Mouse (Mus musculus): Measurements from ENCODE around the gene Ksr2. TPM values are rescaled to one million over a fixed set of nuclear protein-coding genes. Genes with fewer than 3 reads are reported as not detected.
A peak's percentile ranks its signal among the peaks of the same experiment; 100 is the strongest.

The Ksr2 gene
- total and polyA plus RNA-seq, 3 experiments: not detected

GRCm38 (mm10) chr5:117408216-117408615, 5.6 kb upstream of the Ksr2 start:
- H3K27me3 ChIP-seq (ENCODE audit: control insufficient read depth in 1 of 2, insufficient read depth in 2 of 2, low read length in 2 of 2): no peaks in the 10 kb centered on the region; a peak in 1 of 4 replicates
- no peaks in the 10 kb centered on the region for H3K79me2 ChIP-seq (ENCODE audit: control insufficient read depth, insufficient read depth, low read length, poor library complexity)
- no peak overlapping the region for H3K27ac ChIP-seq (ENCODE audit: control insufficient read depth, low read depth, low read length)
- H3K9me3 ChIP-seq (replicated peaks; ENCODE audit: insufficient read depth, low read length): no peaks in the 10 kb centered on the region
- peak; percentile 67 for DNase-seq (ENCODE audit: low read depth, low spot score)
- no peak overlapping the region for H3K9ac ChIP-seq (ENCODE audit: control insufficient read depth, low read depth, low read length, poor library complexity, severe bottlenecking)
- TF ChIP-seq SMC3 (IDR thresholded peaks at IDR 0.05; ENCODE audit: low read depth, low read length): peak; percentile 82
- no peak for TF ChIP-seq SIN3A (IDR thresholded peaks at IDR 0.05; ENCODE audit: low read length)
- peak; percentile 62 to 91 (median 63) for TF ChIP-seq CTCF (IDR thresholded peaks at IDR 0.05 in 2 of 3, conservative IDR thresholded peaks at IDR 0.05 in 1 of 3; ENCODE audit: control insufficient read depth in 1 of 3, insufficient read depth in 1 of 3, low read depth in 2 of 3, low read length in 3 of 3, poor library complexity in 1 of 3, severe bottlenecking in 1 of 3)
- TF ChIP-seq EP300 (IDR thresholded peaks at IDR 0.05; ENCODE audit: low read depth in 1 of 2, low read length in 2 of 2): no peak
- peak; percentile 90 for TF ChIP-seq ZC3H11A (IDR thresholded peaks at IDR 0.05; ENCODE audit: low read depth, low read length)
- TF ChIP-seq MAZ (IDR thresholded peaks at IDR 0.05; ENCODE audit: low read depth, low read length): peak; percentile 66; the same call in 1 of the 2 replicates
- no peak for TF ChIP-seq ZMIZ1 (IDR thresholded peaks at IDR 0.05; ENCODE audit: low read depth, low read length)
- TF ChIP-seq RAD21 (IDR thresholded peaks at IDR 0.05; ENCODE audit: low read depth, low read length): peak; percentile 92
- no peak for TF ChIP-seq POLR2AphosphoS2 (IDR thresholded peaks at IDR 0.05; ENCODE audit: low read length)
- H3K36me3 ChIP-seq (ENCODE audit: control insufficient read depth in 1 of 2, insufficient read depth in 2 of 2, low read length in 2 of 2): peaks cover 0 to 2% of the 10 kb centered on the region in 2 experiments; a peak in 1 of 4 replicates
- H3K4me1 ChIP-seq (ENCODE audit: control insufficient read depth in 1 of 2, insufficient read depth in 2 of 2, low read length in 2 of 2): no peaks in the 10 kb centered on the region; a peak in 1 of 4 replicates
- no peak overlapping the region for H3K4me3 ChIP-seq (ENCODE audit: control insufficient read depth in 1 of 2, insufficient read depth in 1 of 2, low read depth in 2 of 2, low read length in 2 of 2)

GRCm38 (mm10) chr5:117409369-117409768, 4.4 kb upstream of the Ksr2 start:
- H3K36me3 ChIP-seq (ENCODE audit: control insufficient read depth in 1 of 2, insufficient read depth in 2 of 2, low read length in 2 of 2): peaks cover 0 to 2% of the 10 kb centered on the region in 2 experiments; a peak in 1 of 4 replicates
- H3K9ac ChIP-seq (ENCODE audit: control insufficient read depth, low read depth, low read length, poor library complexity, severe bottlenecking): no peak overlapping the region
- H3K79me2 ChIP-seq (ENCODE audit: control insufficient read depth, insufficient read depth, low read length, poor library complexity): no peaks in the 10 kb centered on the region
- H3K27me3 ChIP-seq (ENCODE audit: control insufficient read depth in 1 of 2, insufficient read depth in 2 of 2, low read length in 2 of 2): no peaks in the 10 kb centered on the region; a peak in 1 of 4 replicates
- no peaks in the 10 kb centered on the region; a peak in 1 of 4 replicates for H3K4me1 ChIP-seq (ENCODE audit: control insufficient read depth in 1 of 2, insufficient read depth in 2 of 2, low read length in 2 of 2)
- TF ChIP-seq HCFC1 (IDR thresholded peaks at IDR 0.05; ENCODE audit: low read depth, low read length) (no peak), EP300 (IDR thresholded peaks at IDR 0.05; ENCODE audit: low read depth in 1 of 2, low read length in 2 of 2) (no peak), NRF1 (IDR thresholded peaks at IDR 0.05; ENCODE audit: insufficient read depth, low read depth, low read length, poor library complexity, severe bottlenecking) (no peak), KAT2A (conservative IDR thresholded peaks at IDR 0.05; ENCODE audit: low read depth, low read length) (no peak), JUND (IDR thresholded peaks at IDR 0.05; ENCODE audit: low read depth, low read length) (no peak), SIN3A (IDR thresholded peaks at IDR 0.05; ENCODE audit: low read length) (no peak), ZC3H11A (IDR thresholded peaks at IDR 0.05; ENCODE audit: low read depth, low read length) (no peak), ZNF384 (IDR thresholded peaks at IDR 0.05; ENCODE audit: low read depth, low read length) (no peak), E2F4 (IDR thresholded peaks at IDR 0.05; ENCODE audit: borderline replicate concordance, low read depth, low read length) (no peak), CHD1 (IDR thresholded peaks at IDR 0.05; ENCODE audit: low read depth, low read length) (no peak)
- H3K4me3 ChIP-seq (ENCODE audit: control insufficient read depth in 1 of 2, insufficient read depth in 1 of 2, low read depth in 2 of 2, low read length in 2 of 2): no peak overlapping the region
- no peak for DNase-seq (ENCODE audit: low read depth, low spot score)
- no peaks in the 10 kb centered on the region for H3K9me3 ChIP-seq (replicated peaks; ENCODE audit: insufficient read depth, low read length)
- H3K27ac ChIP-seq (ENCODE audit: control insufficient read depth, low read depth, low read length): no peak overlapping the region
